ENCODE assay signal across 21 mouse cellular contexts in genomic region chr8:47971121-47971520, GRCm38 (mm10). TPM values are rescaled to one million over a fixed set of nuclear protein-coding genes. Genes with fewer than 3 reads are reported as not detected.
DNase-seq lines count a peak whose midpoint lies in the region; ATAC-seq and TF ChIP-seq lines count a peak whose summit lies in the region.
"Had no signal": no experiment of that assay in that cellular context is flagged by ENCODE, and none has a peak within 500 bp of the region (broad histone marks: within the 10 kb centered on the region; RNA-seq: fewer than 3 reads in every experiment).

No protein-coding gene starts in this region.

- TF ChIP-seq CTCF in kidney, adult 2 months (conservative IDR thresholded peaks at IDR 0.05; ENCODE audit: insufficient read depth, insufficient read length, low read depth, low read length): no peak

- no peak for TF ChIP-seq POLR2A in kidney, adult 2 months (IDR thresholded peaks at IDR 0.05; ENCODE audit: low read depth, low read length)

- no peak for ATAC-seq in heart, embryonic 14.5 days (ENCODE audit: insufficient number of reproducible peaks, insufficient read depth, low FRiP score, low read depth)
- peak; percentile 21; the same call in 1 of the 2 replicates for ATAC-seq in kidney, embryonic 16.5 days (ENCODE audit: low FRiP score, low TSS enrichment)
- ATAC-seq: CD4-positive, CD25-positive, alpha-beta regulatory T cell, adult 4 months; forebrain, embryonic 13.5 days; forebrain, postnatal 0 days; hindbrain, postnatal 0 days had no signal

- no peaks in the 10 kb centered on the region for H3K9me3 ChIP-seq in heart, embryonic 10.5 days
- no peaks in the 10 kb centered on the region for H3K9me3 ChIP-seq in heart, embryonic 14.5 days (ENCODE audit: control insufficient read depth, low read length)
- no peaks in the 10 kb centered on the region for H3K9me3 ChIP-seq in kidney, embryonic 16.5 days (ENCODE audit: low read length)
- H3K9me3 ChIP-seq: embryonic facial prominence, embryonic 10.5 days; forebrain, embryonic 13.5 days; G1E; hindbrain, embryonic 13.5 days had no signal

- H3K27ac ChIP-seq in heart, embryonic 10.5 days: peak overlapping the region; percentile 72; the same call in 1 of the 2 replicates
- H3K27ac ChIP-seq in heart, embryonic 14.5 days (replicated peaks in 1 of 2; ENCODE audit: control insufficient read depth in 1 of 2, insufficient read depth in 1 of 2, low read depth in 2 of 2, low read length in 2 of 2): peak overlapping the region; percentile 68 to 84
- peak overlapping the region; percentile 99 for H3K27ac ChIP-seq in kidney, adult 2 months (ENCODE audit: insufficient read depth, low read depth, low read length)
- H3K27ac ChIP-seq in kidney, embryonic 16.5 days (ENCODE audit: low read length): peak overlapping the region; percentile 90
- H3K27ac ChIP-seq: embryonic facial prominence, embryonic 10.5 days; forebrain, embryonic 13.5 days; hindbrain, embryonic 13.5 days; hindbrain, postnatal 0 days had no signal

- 73% methylated on average over 2 of the region's 2 CpGs for WGBS in heart, embryonic 10.5 days
- WGBS in heart, embryonic 14.5 days: 72% methylated on average over 2 of the region's 2 CpGs
- 14% methylated on average over 2 of the region's 2 CpGs for WGBS in kidney, adult 2 months
- WGBS in kidney, embryonic 16.5 days: 32% methylated on average over 2 of the region's 2 CpGs

- no peak for DNase-seq in heart, embryonic 10.5 days (ENCODE audit: low spot score)
- no peak for DNase-seq in heart, adult 11 months
- DNase-seq in heart, postnatal 10 days: no peak
- peak; percentile 80 for DNase-seq in kidney, adult 2 months
- DNase-seq in kidney, postnatal 25 days: no peak
- no peak for DNase-seq in kidney, postnatal 10 days
- DNase-seq: adrenal gland, adult 8-10 months; adrenal gland, postnatal 36 days; B cell, adult 2 months; cerebellum, adult 2 months; cerebellum, postnatal 10 days; forebrain, postnatal 0 days; gastrocnemius, postnatal 14 days had no signal

- H3K4me3 ChIP-seq in heart, embryonic 10.5 days: no peak overlapping the region
- no peak overlapping the region for H3K4me3 ChIP-seq in heart, embryonic 14.5 days (ENCODE audit: control insufficient read depth in 1 of 2, insufficient read depth in 1 of 2, low read depth in 1 of 2, low read length in 2 of 2)
- H3K4me3 ChIP-seq in kidney, adult 2 months (ENCODE audit: insufficient read depth, low read depth, low read length): no peak overlapping the region
- H3K4me3 ChIP-seq in kidney, embryonic 16.5 days (ENCODE audit: low read length): no peak overlapping the region
- H3K4me3 ChIP-seq: embryonic facial prominence, embryonic 10.5 days; forebrain, embryonic 13.5 days; hindbrain, embryonic 13.5 days had no signal

- peaks cover 6% of the 10 kb centered on the region; the same call in 1 of the 2 replicates for H3K36me3 ChIP-seq in heart, embryonic 10.5 days
- H3K36me3 ChIP-seq in heart, embryonic 14.5 days (ENCODE audit: control insufficient read depth, insufficient read depth, low read length): no peaks in the 10 kb centered on the region
- H3K36me3 ChIP-seq in kidney, adult 2 months (ENCODE audit: control insufficient read depth, insufficient read depth, low read length): no peaks in the 10 kb centered on the region
- peaks cover 6% of the 10 kb centered on the region; the same call in 1 of the 2 replicates for H3K36me3 ChIP-seq in kidney, embryonic 16.5 days (ENCODE audit: insufficient read depth, low read length)
- H3K36me3 ChIP-seq: hindbrain, embryonic 13.5 days had no signal

- peaks cover 35% of the 10 kb centered on the region for H3K4me1 ChIP-seq in heart, embryonic 10.5 days
- peaks cover 16 to 27% of the 10 kb centered on the region in 2 experiments for H3K4me1 ChIP-seq in heart, embryonic 14.5 days (ENCODE audit: control insufficient read depth in 2 of 2, insufficient read depth in 2 of 2, low read length in 2 of 2)
- peaks cover 41% of the 10 kb centered on the region for H3K4me1 ChIP-seq in kidney, adult 2 months (ENCODE audit: control insufficient read depth, insufficient read depth, low read length)
- H3K4me1 ChIP-seq in kidney, embryonic 16.5 days (ENCODE audit: insufficient read depth, low read length): peaks cover 73% of the 10 kb centered on the region

- no peak overlapping the region for H3K4me2 ChIP-seq in heart, embryonic 14.5 days (ENCODE audit: low read length)
- H3K4me2 ChIP-seq in kidney, embryonic 16.5 days (replicated peaks; ENCODE audit: low read depth, low read length): peak overlapping the region; percentile 31
- H3K4me2 ChIP-seq: forebrain, embryonic 13.5 days; hindbrain, embryonic 13.5 days had no signal

- no peak overlapping the region for H3K9ac ChIP-seq in heart, embryonic 14.5 days (ENCODE audit: low read length)
- H3K9ac ChIP-seq in kidney, embryonic 16.5 days (replicated peaks; ENCODE audit: low read length): 0 out of 2 replicates have a peak overlapping the region, but pooled peaks have one; percentile 13
- H3K9ac ChIP-seq: forebrain, embryonic 13.5 days; forebrain, postnatal 0 days; hindbrain, embryonic 13.5 days had no signal

- intact Hi-C loops in heart, postnatal 10 days (cut with DNase I): loop anchor here (1.0 kb wide), 1 partner anchor 19 kb away; the partner anchor contains the start of gene Wwc2

- no peaks in the 10 kb centered on the region for H3K27me3 ChIP-seq in heart, embryonic 10.5 days (ENCODE audit: insufficient read depth, poor library complexity, severe bottlenecking)
- no peaks in the 10 kb centered on the region for H3K27me3 ChIP-seq in heart, embryonic 14.5 days (ENCODE audit: control insufficient read depth, insufficient read depth, low read length)
- H3K27me3 ChIP-seq in kidney, adult 2 months (replicated peaks; ENCODE audit: control insufficient read depth, insufficient read depth, low read length): no peaks in the 10 kb centered on the region
- no peaks in the 10 kb centered on the region for H3K27me3 ChIP-seq in kidney, embryonic 16.5 days (ENCODE audit: insufficient read depth, low read length)
- H3K27me3 ChIP-seq: forebrain, embryonic 13.5 days; hindbrain, embryonic 13.5 days had no signal

RNA-seq across cellular contexts. Expression of gene Wwc2, which starts 19.6 kb away (rescaled TPM):
- polyA plus RNA-seq in heart, embryonic 10.5 days (2016; fragmentation: Nextera tagmentation; extraction: Ambion mirVana): 16.7 and 19.2 TPM in 2 replicates
- polyA plus RNA-seq in heart, embryonic 14.5 days (2014; fragmentation: Nextera tagmentation; extraction: Ambion mirVana): 13.5 and 14.7 TPM in 2 replicates
- 10 to 100 TPM; 40.2 to 41.5 TPM for total RNA-seq in heart, postnatal 10 days (2021)
- 20.4 and 22.1 TPM in 2 replicates for polyA plus RNA-seq in kidney, adult 2 months (2012; rRNA removed)
- 16.7 and 17.9 TPM in 2 replicates for polyA plus RNA-seq in kidney, embryonic 16.5 days (2015; fragmentation: Nextera tagmentation; extraction: Ambion mirVana)
